Mouse (Mus musculus): Measurements from ENCODE around the gene Hvcn1. TPM values are rescaled to one million over a fixed set of nuclear protein-coding genes. Genes with fewer than 3 reads are reported as not detected.
"Not testable (repeated sequence)": the region's sequence is repeated elsewhere in the genome, so short reads cannot be mapped to it uniquely, and the experiment has no call there.

Gene Hvcn1
- polyA plus RNA-seq, 1 experiment from 2014 or later: 9.8 TPM

DNA sequence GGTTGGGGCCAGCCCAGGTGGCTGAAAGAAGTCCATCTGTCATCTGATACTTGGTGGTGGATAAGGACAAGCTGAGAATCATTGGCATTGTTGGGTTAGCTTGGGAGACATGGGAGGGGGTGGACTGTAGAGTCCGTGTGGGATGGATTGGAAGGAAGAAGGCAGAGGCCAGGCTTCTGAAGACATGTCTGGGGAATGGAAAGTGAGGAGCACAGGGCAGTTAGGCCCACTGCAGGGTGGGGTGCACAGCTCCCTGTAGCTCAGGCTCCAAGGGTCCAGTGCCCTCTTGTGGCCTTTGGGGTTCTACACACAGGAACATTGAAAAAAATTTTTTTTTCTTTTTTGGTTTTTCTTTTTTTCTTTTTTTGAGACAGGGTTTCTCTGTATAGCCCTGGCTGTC, 30.2 kb upstream of the Hvcn1 start:
- WGBS: 35% methylated on average over 1 of the region's 1 CpGs
- no peak overlapping the region for H3K4me2 ChIP-seq (replicated peaks)
- H3K9ac ChIP-seq: no peak overlapping the region
- no peaks in the 10 kb centered on the region for H3K9me3 ChIP-seq
- ATAC-seq (ENCODE audit: low FRiP score, low read depth): peak; percentile 71; the same call in 1 of the 2 replicates
- no peak overlapping the region for H3K27ac ChIP-seq
- no peak overlapping the region for H3K4me3 ChIP-seq
- 0 out of 2 replicates have a peak, but pooled peaks cover 2% of the 10 kb centered on the region for H3K4me1 ChIP-seq
- H3K27me3 ChIP-seq: no peaks in the 10 kb centered on the region
- peaks cover 48% of the 10 kb centered on the region for H3K36me3 ChIP-seq

DNA sequence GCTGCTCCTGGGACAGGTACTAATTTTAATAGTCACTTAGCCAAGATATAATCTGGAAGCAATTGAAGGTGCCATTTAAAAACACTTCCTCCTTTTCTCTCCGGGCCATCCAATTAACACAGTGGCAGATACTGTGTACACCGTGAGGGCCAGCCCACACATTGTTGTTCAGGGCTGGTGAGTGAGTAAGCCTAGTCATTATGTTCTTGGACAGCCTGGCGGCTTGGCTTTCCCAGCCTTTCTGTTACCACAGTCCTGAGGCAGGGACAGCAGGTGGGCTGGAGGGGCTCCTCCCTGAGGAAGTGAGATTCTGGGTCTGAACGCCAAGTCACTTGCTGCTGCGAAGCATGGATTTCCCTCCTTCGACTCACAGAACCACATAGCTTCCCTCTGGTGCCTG, 26.9 kb upstream of the Hvcn1 start:
- Histone ChIP-seq H3K9me3 (0 out of 2 replicates have a peak, but pooled peaks cover under 1% of the 10 kb centered on the region), H3K4me1 (0 out of 2 replicates have a peak, but pooled peaks cover 2% of the 10 kb centered on the region), H3K27ac (no peak overlapping the region), H3K4me3 (no peak overlapping the region), H3K4me2 (replicated peaks) (no peak overlapping the region), H3K27me3 (no peaks in the 10 kb centered on the region), H3K36me3 (peaks cover 24% of the 10 kb centered on the region), H3K9ac (no peak overlapping the region)
- 46% methylated on average over 6 of the region's 6 CpGs for WGBS
- no peak for ATAC-seq (ENCODE audit: low FRiP score, low read depth)

DNA sequence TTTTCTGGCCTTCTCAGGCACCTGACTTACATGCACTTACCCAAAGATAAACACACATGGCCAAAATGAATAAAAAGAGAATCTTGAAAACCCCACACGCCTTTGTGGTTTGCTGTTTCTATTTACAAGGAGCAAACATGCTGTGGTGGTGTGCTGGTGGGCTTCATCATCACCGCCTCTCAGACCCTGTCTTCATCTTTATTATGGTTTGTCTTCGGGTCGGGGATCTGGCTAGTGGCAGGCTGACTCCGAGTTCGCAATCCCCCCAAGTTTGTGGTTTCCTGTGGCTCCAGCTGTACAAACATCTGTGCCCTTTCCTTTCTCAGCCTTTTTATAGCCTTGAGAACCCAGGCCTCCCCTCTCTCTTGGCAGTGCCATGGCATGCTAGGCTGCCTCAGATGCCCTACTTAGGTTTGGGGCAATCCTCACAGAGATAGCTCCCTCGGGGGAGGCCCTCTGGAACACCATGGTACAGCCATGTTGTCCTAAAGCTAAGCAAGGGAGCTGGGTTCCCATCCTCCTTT, 22.3 kb upstream of the Hvcn1 start:
- no peak for ATAC-seq (ENCODE audit: low FRiP score, low read depth)

DNA sequence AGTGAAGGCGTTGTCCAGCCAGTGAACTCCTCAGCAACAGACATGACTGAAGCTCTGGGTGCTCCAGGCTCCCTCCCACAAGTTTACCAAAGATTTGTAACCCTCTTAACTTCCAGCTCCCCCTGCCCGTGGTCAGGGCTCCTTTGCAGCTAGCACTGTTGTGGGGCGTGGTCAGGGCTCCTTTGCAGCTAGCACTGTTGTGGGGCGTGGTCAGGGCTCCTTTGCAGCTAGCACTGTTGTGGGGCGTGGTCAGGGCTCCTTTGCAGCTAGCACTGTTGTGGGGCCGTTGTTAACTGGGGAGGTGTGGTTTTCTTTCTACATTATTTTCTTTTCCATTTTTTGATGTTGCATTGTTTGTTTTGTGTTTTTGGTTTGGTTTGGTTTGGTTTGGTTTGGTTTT, 21.7 kb upstream of the Hvcn1 start:
- H3K9ac ChIP-seq; H3K4me1 ChIP-seq; H3K27me3 ChIP-seq; H3K36me3 ChIP-seq; H3K4me2 ChIP-seq (replicated peaks); ATAC-seq (ENCODE audit: low FRiP score, low read depth); H3K27ac ChIP-seq; H3K9me3 ChIP-seq; H3K4me3 ChIP-seq: not testable (repeated sequence)
- WGBS: 95% methylated on average over 6 of the region's 6 CpGs

More for the DNA sequence above, 22.3 kb upstream of the Hvcn1 start:
- Histone ChIP-seq H3K27ac (no peak overlapping the region), H3K4me1 (0 out of 2 replicates have a peak, but pooled peaks cover 2% of the 10 kb centered on the region), H3K9me3 (0 out of 2 replicates have a peak, but pooled peaks cover 4% of the 10 kb centered on the region), H3K4me2 (replicated peaks) (no peak overlapping the region), H3K27me3 (no peaks in the 10 kb centered on the region), H3K9ac (no peak overlapping the region), H3K36me3 (no peaks in the 10 kb centered on the region), H3K4me3 (no peak overlapping the region)
- 79% methylated on average over 7 of the region's 7 CpGs for WGBS

DNA sequence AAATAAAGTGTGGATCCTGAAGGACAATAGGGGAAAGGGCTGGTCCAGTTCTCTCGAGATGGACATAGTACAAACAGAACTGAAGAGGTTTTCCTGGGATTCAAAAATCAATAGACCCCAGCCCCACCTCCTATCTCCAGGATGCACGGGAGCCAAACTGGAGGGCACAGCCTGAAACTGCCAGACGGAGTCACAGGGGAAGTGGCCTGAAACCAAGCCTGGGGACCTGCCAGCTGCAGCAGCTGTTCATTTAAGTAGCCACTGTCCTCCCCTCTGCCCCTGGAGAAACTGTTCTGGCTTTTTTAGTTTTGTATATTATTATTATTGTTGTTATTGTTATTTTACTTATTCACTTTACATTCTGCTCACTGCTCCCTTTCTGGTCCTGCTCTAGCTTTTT, 17.5 kb upstream of the Hvcn1 start:
- 64% methylated on average over 3 of the region's 3 CpGs for WGBS
- H3K27me3 ChIP-seq: no peaks in the 10 kb centered on the region
- no peak for ATAC-seq (ENCODE audit: low FRiP score, low read depth)
- H3K4me2 ChIP-seq (replicated peaks): no peak overlapping the region
- H3K36me3 ChIP-seq: no peaks in the 10 kb centered on the region
- 0 out of 2 replicates have a peak, but pooled peaks cover 4% of the 10 kb centered on the region for H3K9me3 ChIP-seq
- no peak overlapping the region for H3K27ac ChIP-seq
- no peak overlapping the region for H3K4me3 ChIP-seq
- H3K4me1 ChIP-seq: no peaks in the 10 kb centered on the region
- no peak overlapping the region for H3K9ac ChIP-seq

DNA sequence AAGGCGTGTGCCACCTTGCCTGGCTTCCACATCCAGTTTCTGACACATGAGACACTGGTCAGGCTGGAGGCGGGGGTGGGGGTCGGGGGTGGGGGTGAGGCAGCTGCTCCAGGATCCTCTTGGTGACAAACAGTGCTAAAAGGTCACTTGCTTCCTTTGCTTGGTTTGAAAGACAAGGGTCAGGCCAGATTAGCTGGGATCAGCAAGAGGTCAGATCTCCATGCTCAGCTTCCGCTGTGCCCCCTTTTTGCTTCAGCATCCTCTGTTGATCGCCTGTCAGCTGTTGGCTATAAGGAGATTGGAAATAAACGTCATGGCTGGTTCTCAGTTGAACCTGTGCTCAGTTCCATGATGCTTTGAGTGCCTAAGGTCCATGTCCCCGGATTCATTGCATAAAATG, 16.1 kb upstream of the Hvcn1 start:
- no peaks in the 10 kb centered on the region for H3K36me3 ChIP-seq
- H3K4me2 ChIP-seq (replicated peaks): no peak overlapping the region
- no peak for ATAC-seq (ENCODE audit: low FRiP score, low read depth)
- H3K9me3 ChIP-seq: no peaks in the 10 kb centered on the region
- H3K4me1 ChIP-seq: no peaks in the 10 kb centered on the region
- H3K4me3 ChIP-seq: no peak overlapping the region
- WGBS: 73% methylated on average over 7 of the region's 7 CpGs
- H3K9ac ChIP-seq: no peak overlapping the region
- H3K27me3 ChIP-seq: no peaks in the 10 kb centered on the region
- no peak overlapping the region for H3K27ac ChIP-seq

DNA sequence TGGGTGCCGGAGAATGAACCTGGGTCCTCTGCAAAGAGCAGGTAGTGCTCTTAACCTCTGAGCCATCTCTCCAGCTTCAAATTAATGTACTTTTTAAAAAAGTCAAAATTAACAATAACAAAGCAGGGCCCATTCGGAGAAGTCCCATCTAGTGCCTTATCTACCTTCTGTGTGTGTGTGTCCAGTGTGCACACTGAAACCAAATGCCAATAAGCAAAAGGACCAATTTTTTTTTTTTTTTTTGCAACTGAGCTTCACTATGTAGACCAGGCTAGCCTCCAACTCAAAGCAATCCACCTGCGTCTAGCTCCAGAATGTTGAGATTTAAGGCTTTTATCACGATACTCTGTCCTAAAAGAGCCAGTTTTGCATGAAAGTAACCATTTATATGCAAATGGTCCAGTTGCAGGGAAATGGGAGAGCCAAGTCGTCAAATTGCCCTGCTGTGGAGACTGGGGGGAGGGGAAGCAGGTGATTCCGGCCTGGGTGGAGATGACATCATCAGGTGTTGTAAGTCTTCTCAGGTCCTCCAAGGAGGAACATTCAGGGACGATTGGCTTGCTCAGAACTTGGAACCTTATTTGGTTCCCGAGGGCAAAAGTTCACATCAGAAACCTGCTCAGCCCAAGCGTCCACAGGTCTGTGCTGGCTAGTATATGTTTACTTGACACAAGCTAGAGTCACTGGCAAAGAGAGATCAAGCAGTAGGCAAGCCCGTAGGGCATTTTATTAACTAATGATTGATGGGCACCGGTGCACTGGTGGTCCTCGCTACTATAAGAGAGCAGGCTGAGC, 15.1 kb upstream of the Hvcn1 start:
- no peak for ATAC-seq (ENCODE audit: low FRiP score, low read depth)

DNA sequence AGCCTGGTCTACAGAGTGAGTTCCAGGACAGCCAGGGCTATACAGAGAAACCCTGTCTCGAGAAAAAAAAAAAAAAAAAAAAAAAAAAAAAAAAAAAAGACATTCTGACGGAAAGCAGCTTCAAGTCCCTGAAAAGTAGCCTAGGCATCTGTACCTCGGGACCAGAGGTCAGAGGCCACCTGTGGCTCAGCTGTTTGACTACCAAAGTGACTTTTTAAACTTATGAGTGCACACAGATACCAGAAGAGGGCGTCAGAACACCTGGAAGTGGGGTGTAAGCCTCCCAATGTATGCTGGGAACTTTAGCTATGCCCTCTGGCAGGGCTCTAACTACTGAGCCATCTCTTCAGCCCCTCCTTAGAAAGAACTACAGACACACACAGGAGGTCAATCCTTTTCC, 14.3 kb upstream of the Hvcn1 start:
- H3K27me3 ChIP-seq: no peaks in the 10 kb centered on the region
- no peaks in the 10 kb centered on the region for H3K36me3 ChIP-seq
- H3K4me1 ChIP-seq: no peaks in the 10 kb centered on the region
- no peak for ATAC-seq (ENCODE audit: low FRiP score, low read depth)
- WGBS: 37% methylated on average over 3 of the region's 4 CpGs
- no peak overlapping the region for H3K4me3 ChIP-seq
- H3K9me3 ChIP-seq: no peaks in the 10 kb centered on the region
- no peak overlapping the region for H3K4me2 ChIP-seq (replicated peaks)
- H3K27ac ChIP-seq: no peak overlapping the region
- H3K9ac ChIP-seq: no peak overlapping the region

More for the DNA sequence above, 15.1 kb upstream of the Hvcn1 start:
- Histone ChIP-seq H3K27ac (no peak overlapping the region), H3K4me1 (no peaks in the 10 kb centered on the region), H3K27me3 (no peaks in the 10 kb centered on the region), H3K36me3 (no peaks in the 10 kb centered on the region), H3K9me3 (no peaks in the 10 kb centered on the region), H3K9ac (no peak overlapping the region), H3K4me2 (replicated peaks) (no peak overlapping the region), H3K4me3 (no peak overlapping the region)
- 71% methylated on average over 12 of the region's 12 CpGs for WGBS

DNA sequence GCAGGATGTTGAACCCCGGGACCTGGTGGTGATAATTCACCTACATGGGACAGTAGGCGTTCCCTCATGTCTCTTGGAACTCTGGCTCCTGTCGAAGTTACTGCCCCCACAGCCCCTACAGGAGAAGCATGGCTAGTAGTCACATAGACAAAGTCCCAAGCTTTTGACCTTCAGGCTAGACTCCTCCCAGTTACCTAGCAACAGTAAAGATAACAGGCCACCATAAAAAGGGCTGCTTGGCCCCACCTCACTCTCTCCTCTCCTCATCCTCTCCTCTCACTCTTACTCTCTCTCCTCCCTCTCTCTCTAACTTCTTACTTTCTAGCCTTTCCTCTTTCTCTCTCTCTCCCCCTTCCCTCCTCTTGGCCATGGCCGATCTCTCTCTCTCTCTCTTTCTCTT, 5.7 kb upstream of the Hvcn1 start:
- WGBS: 90% methylated on average over 4 of the region's 4 CpGs
- ATAC-seq (ENCODE audit: low FRiP score, low read depth): no peak

DNA sequence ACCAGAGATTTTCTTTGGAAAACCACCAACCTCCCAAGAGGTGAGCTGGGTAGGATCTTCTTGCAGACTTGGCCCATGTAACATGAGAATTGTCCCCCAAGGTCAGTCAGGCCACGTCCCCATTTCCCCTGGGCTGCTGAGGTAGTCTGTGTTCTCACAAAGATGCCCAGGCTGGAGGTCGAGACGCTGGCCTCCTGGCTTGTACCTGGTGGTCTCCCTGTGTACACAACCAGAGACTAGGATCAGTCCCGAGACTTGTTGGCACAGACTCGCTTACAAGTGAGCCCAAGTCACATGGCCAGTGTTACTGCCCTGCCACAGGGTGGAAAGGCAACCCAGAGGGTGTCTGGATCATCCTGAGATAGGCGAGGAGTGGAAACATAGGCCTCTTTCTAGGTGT, 4.7 kb upstream of the Hvcn1 start:
- WGBS: 87% methylated on average over 6 of the region's 6 CpGs
- no peak overlapping the region for H3K4me3 ChIP-seq
- no peak overlapping the region for H3K9ac ChIP-seq
- H3K36me3 ChIP-seq: no peaks in the 10 kb centered on the region
- ATAC-seq (ENCODE audit: low FRiP score, low read depth): no peak
- H3K27ac ChIP-seq: no peak overlapping the region
- no peaks in the 10 kb centered on the region for H3K4me1 ChIP-seq
- H3K9me3 ChIP-seq: no peaks in the 10 kb centered on the region
- H3K27me3 ChIP-seq: no peaks in the 10 kb centered on the region
- H3K4me2 ChIP-seq (replicated peaks): no peak overlapping the region

More for the DNA sequence above, 5.7 kb upstream of the Hvcn1 start:
- Histone ChIP-seq H3K36me3 (no peaks in the 10 kb centered on the region), H3K4me3 (no peak overlapping the region), H3K4me1 (no peaks in the 10 kb centered on the region), H3K9ac (no peak overlapping the region), H3K27me3 (no peaks in the 10 kb centered on the region), H3K9me3 (no peaks in the 10 kb centered on the region), H3K4me2 (replicated peaks) (no peak overlapping the region), H3K27ac (no peak overlapping the region)

DNA sequence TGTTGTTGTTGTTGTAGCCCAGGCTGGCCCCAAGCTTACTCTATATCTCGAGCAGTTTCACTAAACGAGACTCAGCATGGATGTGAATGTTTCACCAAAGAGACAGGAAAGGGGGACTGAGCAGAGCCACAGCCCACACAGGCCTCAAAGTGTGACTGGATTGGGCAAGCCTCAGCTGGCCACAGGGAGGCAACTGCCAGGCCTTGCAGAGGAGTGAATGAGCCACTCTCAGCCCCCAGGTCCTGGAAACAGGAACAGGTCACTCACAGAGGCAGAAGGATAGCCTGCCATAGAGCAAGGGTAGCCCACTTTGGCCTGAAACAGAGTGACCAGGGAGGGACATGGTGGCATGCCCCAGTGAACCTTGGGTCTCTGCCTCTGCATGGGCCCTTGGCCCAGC, 2.4 kb upstream of the Hvcn1 start:
- no peaks in the 10 kb centered on the region for H3K9me3 ChIP-seq
- no peaks in the 10 kb centered on the region for H3K36me3 ChIP-seq
- no peak overlapping the region for H3K27ac ChIP-seq
- ATAC-seq (ENCODE audit: low FRiP score, low read depth): no peak
- no peaks in the 10 kb centered on the region for H3K27me3 ChIP-seq
- H3K9ac ChIP-seq: no peak overlapping the region
- WGBS: 64% methylated on average over 2 of the region's 2 CpGs
- no peak overlapping the region for H3K4me3 ChIP-seq
- no peak overlapping the region for H3K4me2 ChIP-seq (replicated peaks)
- H3K4me1 ChIP-seq: peaks cover 6% of the 10 kb centered on the region

DNA sequence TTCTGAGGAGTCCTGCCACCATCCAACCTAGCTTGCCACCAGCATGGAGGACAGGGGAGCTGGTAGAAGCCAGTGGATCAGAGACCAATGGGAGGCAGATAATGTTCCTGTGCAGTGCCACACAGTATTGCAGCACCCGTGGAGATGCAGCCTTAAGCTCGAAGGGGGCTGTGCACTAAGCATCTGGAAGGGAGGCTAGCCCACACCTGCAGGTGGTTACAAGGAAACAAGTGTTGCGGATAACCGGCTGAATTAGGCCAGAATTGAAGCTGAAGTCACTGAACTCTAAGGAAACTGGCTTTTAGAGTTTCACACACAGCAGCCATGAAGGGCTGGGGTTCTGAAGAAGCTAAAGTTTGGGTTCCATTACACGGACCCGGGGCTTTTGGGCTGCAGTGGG, 2.3 kb downstream of the Hvcn1 start:
- H3K4me2 ChIP-seq (replicated peaks): peak overlapping the region; percentile 68
- ATAC-seq (ENCODE audit: low FRiP score, low read depth): no peak
- no peaks in the 10 kb centered on the region for H3K27me3 ChIP-seq
- no peak overlapping the region for H3K27ac ChIP-seq
- H3K4me1 ChIP-seq: peaks cover 17% of the 10 kb centered on the region
- H3K4me3 ChIP-seq: no peak overlapping the region
- no peaks in the 10 kb centered on the region for H3K36me3 ChIP-seq
- H3K9me3 ChIP-seq: no peaks in the 10 kb centered on the region
- H3K9ac ChIP-seq: no peak overlapping the region
- 37% methylated on average over 6 of the region's 6 CpGs for WGBS
